Mouse (Mus musculus) CD4-positive, CD25-positive, alpha-beta regulatory T cell, adult 9 weeks (primary cell): ENCODE measurements around the gene Tbcc. TPM values are rescaled to one million over a fixed set of nuclear protein-coding genes. Genes with fewer than 3 reads are reported as not detected.

Source experiments
- polyA plus RNA-seq: library from polyadenylated mRNA; unstranded; fragments of 100-300 nt; shearing (Covaris generic); gene quantifications from one replicate; pipeline ENCODE4 v1.2.1, GENCODE M21; 2017

Gene Tbcc
- 10.0 TPM for polyA plus RNA-seq

DNA sequence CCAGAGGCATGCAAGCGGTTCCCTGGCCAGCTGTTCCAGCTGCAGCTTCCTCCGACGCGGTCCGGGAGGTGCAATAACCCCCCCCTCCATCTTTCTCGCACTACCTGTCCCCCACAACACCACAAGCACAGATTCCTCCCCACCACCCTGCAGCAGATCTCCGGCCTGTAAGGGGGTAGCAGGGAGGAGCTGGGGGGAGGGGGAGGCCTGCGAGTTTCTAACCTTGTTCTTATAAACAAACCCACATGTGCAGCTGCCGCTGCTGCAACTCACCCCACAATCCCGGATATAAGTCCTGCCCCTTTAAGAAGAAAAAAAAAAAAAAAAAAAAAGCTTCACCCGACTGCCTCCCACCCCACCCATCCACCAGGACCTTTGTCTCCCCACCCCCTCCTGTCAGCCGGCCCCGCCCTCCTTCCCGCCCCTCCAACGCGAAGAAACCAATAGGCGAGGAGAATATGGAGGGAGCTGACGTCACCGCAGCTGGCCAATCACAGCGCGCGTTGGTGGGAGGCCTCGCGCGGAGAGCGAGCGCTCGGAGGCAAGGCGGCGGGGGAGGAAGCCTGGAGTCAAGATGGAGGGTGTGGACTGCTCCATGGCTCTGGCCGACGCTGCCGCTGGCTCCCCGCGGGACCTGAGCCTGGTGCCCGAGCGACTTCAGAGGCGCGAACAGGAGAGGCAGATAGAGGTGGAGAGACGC lies at the start of gene Tbcc:
Tbcc (plus strand) TSS at position 569 of the 700 bp plus-strand sequence.

GRCm38 (mm10) chr17:46857903-46858748 lies 32.4 kb upstream of the Tbcc start, which contains the start of gene Bicral:
Gene Bicral (minus strand): TSS chr17:46858482.

GRCm38 (mm10) chr17:46910186-46910585 lies 19.7 kb downstream of the Tbcc start, which contains the start of gene Prph2:
Gene Prph2 (plus strand): TSS chr17:46910459.

Other genes with a start within 250 kb of the Tbcc start
- 28.2 TPM for gene Klc4, start 244.7 kb upstream of the Tbcc start, polyA plus RNA-seq
- 81.5 TPM for gene Mrpl2, start 244.5 kb upstream of the Tbcc start, polyA plus RNA-seq
- gene Cul7, start 240.3 kb upstream of the Tbcc start, polyA plus RNA-seq = 10.1 TPM
- 79.3 TPM for gene Rrp36, start 216.3 kb upstream of the Tbcc start, polyA plus RNA-seq
- 182 TPM for gene Mea1, start 211.9 kb upstream of the Tbcc start, polyA plus RNA-seq
- 91.9 TPM for gene Klhdc3, start 209.8 kb upstream of the Tbcc start, polyA plus RNA-seq
- gene Ppp2r5d, start 185.6 kb upstream of the Tbcc start, polyA plus RNA-seq = 51.8 TPM
- gene Pex6, start 179.2 kb upstream of the Tbcc start, polyA plus RNA-seq = 2.9 TPM
- gene Gnmt, start 161.5 kb upstream of the Tbcc start, polyA plus RNA-seq = 0.61 TPM
- 58.4 TPM for gene Cnpy3, start 138.5 kb upstream of the Tbcc start, polyA plus RNA-seq
- gene Ptcra, start 127.0 kb upstream of the Tbcc start, polyA plus RNA-seq = not detected
- 38.6 TPM for gene 2310039H08Rik, start 118.0 kb upstream of the Tbcc start, polyA plus RNA-seq
- 181 TPM for gene Rpl7l1, start 108.0 kb upstream of the Tbcc start, polyA plus RNA-seq
- gene Bicral, start 32.2 kb upstream of the Tbcc start, polyA plus RNA-seq = 16.8 TPM
- gene Prph2, start 19.8 kb downstream of the Tbcc start, polyA plus RNA-seq = not detected
- gene Ubr2, start 119.9 kb downstream of the Tbcc start, polyA plus RNA-seq = 16.1 TPM